Mouse (Mus musculus) brain, embryonic 14.5 days (tissue): ENCODE data around the gene Tmem87a. TPM values are rescaled to one million over a fixed set of nuclear protein-coding genes. Genes with fewer than 3 reads are reported as not detected.

ENCODE experiments used
- DNase-seq: peaks from one replicate; pipeline ENCODE4 v3.0.0-alpha.2; 2011; ENCODE audit warnings: low read depth
- CTCF ChIP-seq: fragments of 200-500 bp; IDR thresholded peaks from 2 replicates; pipeline ENCODE4 v1.5.1; 2012; ENCODE audit warnings: inconsistent platforms, mild to moderate bottlenecking, moderate library complexity, borderline replicate concordance; ENCODE audit not compliant: insufficient read depth, insufficient read length; ENCODE audit errors: extremely low read depth
- POLR2A ChIP-seq: fragments of 200-500 bp; IDR thresholded peaks from 2 replicates; pipeline ENCODE4 v1.6.1; 2012; ENCODE audit warnings: mild to moderate bottlenecking, inconsistent platforms, borderline replicate concordance; ENCODE audit not compliant: poor library complexity, insufficient read depth, insufficient read length, severe bottlenecking; ENCODE audit errors: extremely low read depth
- polyA plus RNA-seq: library from polyadenylated mRNA; depleted of rRNA; stranded (reverse); fragments of >200 nt; gene quantifications from 2 replicates; pipeline ENCODE4 v1.2.3, GENCODE M21; 2012; rRNA removed

Gene Tmem87a
- polyA plus RNA-seq, 1 experiment, result 21.1 TPM

DNA sequence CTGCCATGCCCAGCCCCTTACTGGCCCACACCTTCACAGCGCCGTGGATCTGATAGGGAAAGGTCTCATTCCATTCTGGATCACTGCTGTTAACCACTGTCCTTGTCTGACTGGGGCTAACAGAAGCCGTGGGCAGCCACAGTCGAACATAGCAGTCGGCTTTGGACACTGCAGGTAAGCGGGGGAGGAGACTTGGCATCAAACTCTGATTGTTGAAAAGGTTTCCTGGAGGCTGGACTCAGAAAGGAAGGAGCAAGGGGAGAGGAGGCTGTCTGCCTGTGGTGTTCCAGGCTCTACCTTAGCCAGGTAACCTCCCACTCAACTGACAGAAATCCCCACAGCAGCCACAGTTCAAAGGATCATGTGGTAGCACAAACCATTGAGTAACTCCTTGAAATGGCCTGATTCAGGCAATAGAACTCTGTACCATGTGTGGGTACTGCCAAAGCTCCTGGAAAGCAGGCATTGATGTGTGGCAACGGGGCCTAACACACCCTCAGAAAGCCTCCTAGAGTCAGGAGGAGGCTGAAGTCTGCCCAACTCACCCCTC, 91.6 kb downstream of the Tmem87a start:
- DNase-seq, result no peak
- TF ChIP-seq POLR2A (no peak), CTCF (no peak)

Other genes starting within 250 kb of the Tmem87a start
- 5.1 and 6.4 TPM in 2 replicates for gene Ehd4, start 249.5 kb downstream of the Tmem87a start, polyA plus RNA-seq
- gene Pla2g4e, start 158.8 kb downstream of the Tmem87a start, polyA plus RNA-seq, result 4.1 and 4.5 TPM in 2 replicates
- gene Pla2g4d, start 114.9 kb downstream of the Tmem87a start, polyA plus RNA-seq, result 0.03 TPM in 2 replicates
- gene Pla2g4f, start 89.9 kb downstream of the Tmem87a start, polyA plus RNA-seq, result 0.07 and 0.38 TPM in 2 replicates
- 58.1 and 58.7 TPM in 2 replicates for gene Vps39, start 51.0 kb downstream of the Tmem87a start, polyA plus RNA-seq
- 6.8 and 6.9 TPM in 2 replicates for gene Ganc, start 217 bp downstream of the Tmem87a start, polyA plus RNA-seq
- 1.2 and 1.3 TPM in 2 replicates for gene Capn3, start 51.9 kb upstream of the Tmem87a start, polyA plus RNA-seq
- gene Zfp106, start 159.7 kb upstream of the Tmem87a start, polyA plus RNA-seq, result 44.6 and 53.8 TPM in 2 replicates
- gene Snap23, start 163.6 kb upstream of the Tmem87a start, polyA plus RNA-seq, result 16.0 and 20.8 TPM in 2 replicates
- 17.1 and 19.0 TPM in 2 replicates for gene Haus2, start 205.3 kb upstream of the Tmem87a start, polyA plus RNA-seq
- 21.2 and 27.8 TPM in 2 replicates for gene Lrrc57, start 205.4 kb upstream of the Tmem87a start, polyA plus RNA-seq
- gene Stard9, start 225.0 kb upstream of the Tmem87a start, polyA plus RNA-seq, result 14.6 and 16.1 TPM in 2 replicates